Mouse (Mus musculus) cerebellum, adult 2 months (tissue): ENCODE measurements at regions not wholly inside any gene's neighbourhood (a gene's known extent, or its start where the extent isn't known, plus 50 kb on each side); places are given as distances from the start of the nearest gene placed in this dataset.
A peak's percentile ranks its signal among the peaks of the same experiment; 100 is the strongest.

Experiments used
- CTCF ChIP-seq: fragments of 200-500 bp; IDR thresholded peaks from 2 replicates; pipeline ENCODE4 v1.5.1; 2011; ENCODE audit warnings: low read depth, mild to moderate bottlenecking, control low read depth, low read length, moderate library complexity, borderline replicate concordance; ENCODE audit not compliant: insufficient read depth
- POLR2A ChIP-seq: fragments of 200-500 bp; IDR thresholded peaks from 2 replicates; pipeline ENCODE4 v1.6.1; 2011; ENCODE audit warnings: low read length, control low read depth, borderline replicate concordance; ENCODE audit not compliant: insufficient read depth

GRCm38 (mm10) chr16:20804601-20805017 lies 70.3 kb upstream of the Thpo start:
- TF ChIP-seq CTCF (peak; percentile 90), POLR2A (no peak)
